Mouse (Mus musculus): ENCODE data around the gene Zbtb43. TPM values are rescaled to one million over a fixed set of nuclear protein-coding genes. Genes with fewer than 3 reads are reported as not detected.

The Zbtb43 gene
- total RNA-seq, 2 experiments from 2014 or later: 8.0 to 8.8 TPM

DNA sequence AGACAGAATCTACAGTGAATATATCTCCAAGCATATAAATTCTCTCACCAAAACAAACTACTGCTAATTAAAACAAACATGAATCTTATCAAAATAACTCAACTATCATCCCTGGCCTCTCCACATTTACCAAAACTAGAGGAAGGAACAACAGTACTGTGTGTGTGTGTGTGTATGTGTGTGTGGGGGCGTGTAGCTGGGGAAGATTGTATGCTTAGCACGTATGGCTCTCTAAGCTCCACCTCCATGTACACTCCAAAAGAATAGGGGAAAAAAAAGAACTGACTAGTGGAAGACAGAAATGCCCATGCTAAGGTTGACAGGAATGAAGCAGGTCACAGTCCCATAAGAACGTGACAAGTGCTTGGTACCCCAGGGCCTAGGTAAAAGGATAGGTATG, 13.0 kb downstream of the Zbtb43 start:
- no peak for ATAC-seq (replicated peaks; ENCODE audit: poor library complexity)

DNA sequence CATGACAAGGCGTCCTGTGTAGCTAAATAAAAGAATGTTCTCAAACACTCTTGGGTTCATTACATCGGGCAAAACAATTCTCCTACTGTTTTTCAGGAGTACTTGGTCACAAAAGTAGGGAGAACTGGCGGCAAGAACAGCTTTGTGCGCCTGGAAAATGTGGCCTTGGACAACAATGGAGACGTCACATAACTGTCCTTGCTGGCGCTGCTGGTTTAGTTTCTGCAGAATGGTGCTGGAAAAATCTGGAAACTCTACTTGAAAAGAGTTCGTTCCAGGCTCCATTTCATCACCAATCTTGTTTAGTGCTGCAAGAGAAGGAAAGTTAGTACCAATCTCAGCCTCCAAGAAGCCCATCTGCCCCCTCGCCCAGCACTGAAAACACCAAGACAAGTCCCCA, 13.5 kb downstream of the Zbtb43 start:
- no peak for ATAC-seq (replicated peaks; ENCODE audit: poor library complexity)

DNA sequence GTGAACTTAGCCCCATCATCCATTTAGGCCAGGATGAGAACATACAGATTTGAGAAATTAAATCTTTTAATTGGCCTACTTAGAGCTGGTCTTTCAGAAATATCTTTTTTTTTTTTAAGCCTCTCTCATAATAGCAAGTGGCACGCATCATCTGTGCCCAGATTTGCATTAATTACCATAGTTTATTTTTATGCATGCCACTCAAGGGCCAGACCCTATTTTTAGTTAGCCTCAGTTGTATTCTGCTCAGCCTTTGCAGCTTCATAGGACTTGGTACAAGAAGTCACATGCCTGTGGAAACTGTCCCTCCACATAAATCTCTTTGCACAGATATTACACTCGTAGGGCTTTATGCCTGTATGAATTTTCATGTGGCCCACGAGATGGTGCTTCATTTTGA, 14.9 kb downstream of the Zbtb43 start:
- ATAC-seq (replicated peaks; ENCODE audit: poor library complexity): no peak

DNA sequence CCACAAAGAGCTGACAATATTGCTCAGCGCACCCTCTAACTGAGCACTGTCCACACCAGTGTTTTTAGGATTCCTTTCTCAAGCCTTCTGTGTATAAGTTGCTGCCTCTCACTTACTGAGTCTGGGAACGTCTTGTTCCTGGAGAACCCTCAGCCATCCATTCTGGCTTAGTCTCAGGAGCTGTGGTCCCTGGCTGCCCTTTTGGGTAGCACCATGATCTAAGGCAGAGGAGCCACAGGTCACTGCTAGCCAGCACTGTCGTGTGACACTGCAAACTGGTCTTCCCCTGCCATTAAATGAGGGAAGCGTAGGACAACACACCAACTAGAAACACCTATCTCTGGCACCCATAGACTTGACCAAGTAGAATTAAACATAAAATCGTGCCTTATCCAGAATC, 15.6 kb downstream of the Zbtb43 start:
- ATAC-seq (replicated peaks; ENCODE audit: poor library complexity): no peak

DNA sequence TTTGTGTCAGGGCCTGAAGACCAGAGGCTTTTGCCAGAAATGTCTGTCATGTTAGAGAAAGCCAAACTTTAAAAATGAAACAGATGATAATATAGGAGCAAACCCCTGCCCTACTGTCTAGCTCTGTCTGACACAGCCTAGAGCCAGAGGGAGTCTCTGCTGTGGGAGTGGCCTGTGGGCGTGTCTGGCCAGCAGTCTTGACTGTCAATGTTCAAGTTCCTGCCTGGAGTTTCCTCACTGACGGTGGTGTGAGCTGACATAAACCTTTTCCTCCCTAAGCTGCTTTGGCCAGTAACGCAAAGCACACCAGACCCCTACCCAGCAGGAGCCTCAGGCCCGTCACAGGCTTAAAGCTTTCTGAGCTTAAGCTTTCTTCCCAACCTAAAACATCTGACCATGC, 16.2 kb downstream of the Zbtb43 start:
- peak; percentile 74; the same call in 1 of the 2 replicates for ATAC-seq (replicated peaks; ENCODE audit: poor library complexity)

DNA sequence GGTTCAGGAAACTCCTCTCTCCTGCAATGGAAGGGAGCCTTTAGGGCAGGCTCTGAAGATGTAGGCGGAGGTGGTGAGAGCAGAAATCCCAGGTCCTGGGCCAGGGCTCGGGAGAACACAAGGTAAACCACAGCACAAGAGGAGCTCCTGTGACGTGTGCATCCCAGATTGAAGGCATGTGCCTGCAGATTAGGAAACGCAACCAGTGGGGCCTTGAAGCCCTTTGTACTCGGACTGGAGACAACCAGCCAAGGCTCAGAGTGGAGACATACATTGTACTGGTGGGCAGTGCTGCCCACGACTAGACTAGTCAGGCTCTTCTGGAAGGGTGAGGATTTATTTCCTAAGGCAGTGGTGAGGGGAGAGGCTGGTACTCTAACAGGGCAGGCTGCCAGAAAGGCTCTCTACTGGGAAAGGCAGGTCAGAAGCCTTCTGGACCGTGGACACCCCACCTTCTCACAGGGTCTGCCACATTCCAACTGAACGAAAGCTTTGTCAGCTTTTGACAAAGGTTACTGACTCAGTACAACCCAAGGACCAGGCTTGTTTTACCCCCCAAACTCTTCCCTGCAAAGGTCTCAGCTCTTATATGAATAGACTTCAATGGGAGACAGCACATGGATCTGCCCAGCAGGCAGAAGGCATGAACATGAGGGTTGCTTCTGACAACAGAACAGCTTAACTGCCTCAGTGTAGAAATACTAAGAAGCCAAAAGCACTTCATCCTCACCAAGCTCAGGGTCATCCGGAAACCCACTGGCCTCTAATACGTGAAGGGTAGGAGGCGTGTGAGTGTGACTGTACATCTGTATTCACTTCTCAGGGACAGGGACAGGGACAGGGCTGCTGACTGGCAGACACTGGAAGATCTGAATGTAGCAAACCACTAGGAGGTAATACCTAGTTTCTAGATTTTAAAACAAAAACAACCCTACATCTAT, 17.1 kb downstream of the Zbtb43 start:
- ATAC-seq (replicated peaks; ENCODE audit: poor library complexity): no peak

DNA sequence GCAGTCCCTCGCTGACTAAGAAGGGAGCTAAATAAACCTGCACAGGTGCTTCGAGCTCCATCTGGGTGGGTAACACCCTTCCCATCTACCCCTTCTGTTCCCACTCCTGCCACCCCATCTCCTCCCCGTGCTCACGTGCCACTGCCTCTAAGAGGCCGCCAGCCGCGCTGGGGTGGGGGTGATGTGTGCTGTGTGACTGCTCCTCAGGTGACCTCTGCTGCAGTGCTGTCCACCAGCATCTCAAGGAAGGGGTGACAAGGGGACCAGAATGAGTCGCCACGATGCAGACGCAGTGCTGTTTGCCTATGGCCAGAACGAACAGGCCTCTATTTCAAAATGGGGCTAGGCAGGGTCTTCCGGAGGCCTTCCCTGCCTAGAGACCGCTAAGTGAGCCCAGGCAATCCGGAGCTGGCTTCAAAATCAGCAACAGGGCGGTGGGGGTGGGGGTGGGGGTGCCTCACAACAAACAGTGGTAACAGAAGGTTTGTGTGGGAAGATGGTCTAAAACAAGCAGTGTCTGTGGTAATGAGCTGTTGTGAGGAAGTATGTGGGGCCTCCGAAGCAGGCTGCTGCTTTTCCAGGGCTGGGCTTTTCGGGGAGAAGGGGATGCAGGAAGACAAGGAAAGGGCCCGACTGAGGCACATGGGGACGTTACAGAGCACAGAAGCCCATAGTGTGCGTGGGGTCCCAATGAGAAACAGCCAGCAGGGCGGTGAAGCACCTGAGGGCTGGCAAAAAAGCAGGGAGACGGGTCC, 19.1 kb downstream of the Zbtb43 start:
- ATAC-seq (replicated peaks; ENCODE audit: poor library complexity): no peak

DNA sequence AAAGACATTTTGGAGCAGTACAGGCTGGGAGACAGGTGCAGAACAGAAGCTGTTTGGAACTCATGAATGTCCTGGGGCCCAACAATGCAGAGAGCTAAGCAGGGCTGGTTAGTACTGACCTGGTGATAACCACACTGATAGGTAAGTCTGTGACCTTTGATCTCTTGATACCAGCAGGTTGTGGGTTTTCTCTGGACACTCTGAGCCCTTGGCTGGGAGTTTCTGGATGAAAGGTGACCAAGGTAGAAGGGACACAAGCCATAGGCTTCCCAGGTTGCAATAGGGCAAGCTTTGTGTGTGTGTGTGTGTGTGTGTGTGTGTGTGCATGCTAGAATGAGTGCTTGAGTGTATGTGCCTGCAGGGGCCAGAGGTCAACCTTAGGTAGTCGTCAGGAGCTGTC, 21.6 kb downstream of the Zbtb43 start:
- no peak for ATAC-seq (replicated peaks; ENCODE audit: poor library complexity)

DNA sequence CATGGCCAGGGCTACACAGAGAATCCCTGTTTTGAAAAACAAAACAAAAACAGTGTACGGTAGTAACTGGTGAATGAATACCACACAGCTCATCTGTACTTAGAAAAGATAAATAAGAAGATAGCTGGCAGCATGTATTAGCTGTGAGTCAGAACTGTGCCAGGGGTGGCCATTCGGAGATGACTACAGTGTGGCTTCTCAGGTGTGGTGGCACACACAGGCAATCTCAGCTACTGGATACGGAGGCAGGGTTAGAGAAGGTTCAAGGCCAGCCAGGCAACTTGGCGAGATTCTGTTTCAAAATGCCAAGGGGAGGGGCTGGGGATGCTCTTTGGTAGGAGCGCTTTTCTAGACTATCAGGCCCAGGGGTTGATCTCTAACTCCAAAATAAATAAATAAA, 22.6 kb downstream of the Zbtb43 start:
- ATAC-seq (replicated peaks; ENCODE audit: poor library complexity): no peak

DNA sequence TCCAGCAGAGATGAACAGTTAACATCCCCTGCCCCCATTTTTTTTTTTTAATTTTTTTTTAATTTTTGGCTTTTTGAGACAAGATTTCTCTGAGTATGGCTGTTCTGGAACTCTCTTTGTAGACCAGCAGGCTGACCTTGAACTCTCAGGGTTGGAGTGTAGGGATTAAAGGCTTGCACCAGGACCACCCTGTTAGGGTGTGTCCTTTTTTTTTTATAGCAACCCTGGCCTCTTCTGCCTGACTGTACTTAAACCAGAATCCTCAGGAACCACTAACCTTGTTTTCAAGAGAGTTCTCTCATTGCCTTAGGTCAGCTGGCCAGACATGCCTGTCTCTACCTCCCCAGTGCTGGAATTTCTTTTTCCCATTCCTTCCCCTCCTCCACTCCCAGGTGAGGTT, 23.5 kb downstream of the Zbtb43 start:
- ATAC-seq (replicated peaks; ENCODE audit: poor library complexity): no peak

DNA sequence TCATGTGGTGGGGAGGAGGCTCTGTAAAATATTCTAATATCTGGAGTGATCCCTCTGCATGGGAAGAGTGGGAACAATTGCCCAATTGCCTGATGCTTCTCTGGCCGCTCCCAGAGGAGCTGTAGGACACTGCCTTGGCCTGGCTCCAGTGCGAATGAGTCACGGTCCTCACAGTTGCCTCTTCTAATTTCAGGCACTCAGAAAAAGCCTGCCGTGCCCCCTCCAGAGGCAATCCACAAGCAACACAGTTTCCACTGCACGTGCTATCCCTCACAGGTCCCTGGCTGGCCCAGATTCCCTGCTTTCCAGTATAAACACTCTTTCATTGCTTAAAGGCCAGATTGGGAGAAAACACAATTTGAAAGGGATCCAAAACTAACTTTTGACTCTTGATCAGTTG, 24.0 kb downstream of the Zbtb43 start:
- no peak for ATAC-seq (replicated peaks; ENCODE audit: poor library complexity)

DNA sequence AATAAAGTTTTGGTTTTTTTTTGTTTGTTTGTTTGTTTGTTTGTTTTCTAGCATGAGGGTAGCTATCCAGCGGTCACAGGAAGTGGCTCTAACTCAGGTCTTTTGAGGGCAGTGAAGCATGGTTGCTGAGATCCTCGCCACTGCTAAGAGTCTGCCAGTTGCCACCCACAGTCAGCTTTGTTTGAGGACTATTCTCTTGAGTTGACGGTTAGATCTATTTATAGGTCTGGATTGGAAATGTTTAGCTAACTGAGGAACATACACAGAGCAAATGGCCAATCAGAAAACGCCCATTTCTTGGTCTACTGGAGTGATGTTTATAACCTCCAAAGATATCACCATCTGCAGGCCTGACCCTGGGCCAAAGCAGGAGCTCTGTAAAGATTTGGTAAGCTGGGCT, 25.7 kb downstream of the Zbtb43 start:
- no peak for ATAC-seq (replicated peaks; ENCODE audit: poor library complexity)

DNA sequence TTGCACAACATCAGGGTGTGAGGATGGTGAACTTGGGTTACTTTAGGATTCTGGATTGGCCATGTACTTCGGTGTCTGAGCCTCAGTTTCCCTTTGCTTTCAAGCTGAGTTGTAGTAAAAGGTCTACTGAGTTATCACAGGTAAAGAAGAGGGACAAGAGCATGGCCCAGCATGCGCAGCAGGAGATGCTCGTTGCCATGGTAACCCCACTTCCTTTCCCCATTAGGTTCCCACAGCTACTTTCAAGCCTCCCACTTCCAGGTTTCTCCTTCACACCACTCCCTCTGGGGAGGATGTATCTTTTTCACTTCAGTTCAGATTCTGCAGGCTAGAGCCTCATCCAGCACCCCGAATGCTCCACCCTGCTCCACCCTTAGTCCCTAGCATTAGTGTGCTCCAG, 27.5 kb downstream of the Zbtb43 start:
- no peak for ATAC-seq (replicated peaks; ENCODE audit: poor library complexity)

DNA sequence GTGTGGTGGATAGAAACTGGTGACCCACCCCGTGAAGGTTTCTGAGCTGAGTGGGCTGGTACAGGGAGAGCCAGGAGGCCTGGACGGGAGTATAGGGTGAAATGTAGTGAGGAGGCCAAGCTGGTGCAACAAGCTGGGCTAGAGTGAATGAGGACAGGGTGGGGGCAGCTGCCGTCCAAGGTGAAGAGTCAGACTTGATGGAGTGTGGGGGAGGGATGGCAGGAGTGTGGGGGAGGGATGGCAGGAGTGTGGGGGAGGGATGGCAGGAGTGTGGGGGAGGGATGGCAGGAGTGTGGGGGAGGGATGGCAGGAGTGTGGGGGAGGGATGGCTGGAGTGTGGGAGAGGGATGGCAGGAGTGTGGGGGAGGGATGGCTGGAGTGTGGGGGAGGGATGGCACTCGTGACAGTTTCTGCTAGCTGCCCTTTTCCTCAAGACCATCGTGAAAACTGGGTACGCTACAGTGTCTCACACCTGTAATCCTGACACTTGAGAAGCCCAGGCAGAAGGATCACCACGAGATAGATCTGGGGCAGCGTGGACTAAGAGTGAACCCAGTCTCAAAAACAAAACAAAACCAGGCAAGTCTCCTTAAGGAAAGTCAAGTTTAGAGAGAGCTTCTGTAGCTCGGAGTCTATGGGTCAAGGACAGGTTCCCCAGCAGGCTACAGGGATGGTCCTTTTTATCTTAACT, 28.2 kb downstream of the Zbtb43 start:
- ATAC-seq (replicated peaks; ENCODE audit: poor library complexity): no peak

DNA sequence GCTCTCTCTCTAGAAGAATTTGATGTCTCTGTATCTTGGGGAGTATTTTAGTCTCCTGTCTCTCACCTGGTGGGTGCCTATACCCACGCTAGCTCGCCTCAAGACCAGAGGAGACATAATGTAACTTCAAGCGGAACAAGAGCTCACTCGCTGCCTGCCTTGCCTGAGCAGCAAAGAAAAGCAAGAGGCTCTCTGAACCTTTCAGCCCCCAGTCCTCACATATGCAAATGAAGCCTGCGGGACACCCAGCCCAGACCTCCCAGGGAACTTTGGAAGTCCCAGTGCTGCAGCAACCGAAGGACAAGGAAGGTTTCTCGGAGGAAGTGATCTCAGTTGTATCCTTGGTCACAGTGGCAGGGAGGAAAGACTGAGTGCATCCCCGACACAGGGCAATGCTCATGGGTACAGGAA, 28.9 kb downstream of the Zbtb43 start:
- no peak for ATAC-seq (replicated peaks; ENCODE audit: poor library complexity)

DNA sequence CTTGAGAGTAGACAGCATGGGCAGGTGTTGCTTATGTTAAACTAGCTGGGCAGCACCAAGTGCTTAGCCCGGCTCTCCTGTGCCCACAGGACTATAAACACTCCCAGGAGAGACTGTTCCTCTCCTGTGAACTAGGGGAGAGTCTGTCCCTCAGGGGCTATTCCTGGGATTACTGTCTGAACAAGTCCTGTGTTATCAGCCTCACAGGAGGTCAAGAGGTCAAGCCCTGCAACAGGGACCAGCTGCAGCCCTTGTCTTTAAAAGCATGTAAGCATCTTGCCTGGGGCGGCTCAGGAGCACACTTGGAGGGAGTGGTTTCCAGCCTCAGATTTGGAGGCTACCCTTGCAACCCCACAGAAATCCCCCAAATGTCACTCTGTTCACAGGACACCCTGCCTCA, 30.0 kb downstream of the Zbtb43 start:
- no peak for ATAC-seq (replicated peaks; ENCODE audit: poor library complexity)

DNA sequence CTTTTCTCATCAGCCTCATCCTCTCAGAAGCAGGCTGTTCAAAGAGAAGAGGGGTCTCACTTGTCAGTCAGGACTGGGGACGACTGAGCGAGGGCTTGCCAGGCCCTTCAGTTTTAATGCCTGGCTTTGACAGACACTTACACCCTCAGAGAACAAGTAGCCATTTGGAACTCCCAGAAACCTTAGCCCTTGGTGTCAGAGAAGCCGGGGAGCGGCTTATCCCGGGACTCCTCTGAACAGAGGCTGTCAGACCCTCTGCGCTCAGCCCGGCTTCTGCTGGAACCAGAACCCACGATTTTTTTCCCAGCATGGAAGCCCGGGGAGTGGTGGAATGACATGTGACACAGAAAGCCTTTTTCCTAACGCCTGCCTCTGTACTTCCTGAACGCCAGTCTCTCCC, 31.2 kb downstream of the Zbtb43 start:
- ATAC-seq (replicated peaks; ENCODE audit: poor library complexity): no peak

DNA sequence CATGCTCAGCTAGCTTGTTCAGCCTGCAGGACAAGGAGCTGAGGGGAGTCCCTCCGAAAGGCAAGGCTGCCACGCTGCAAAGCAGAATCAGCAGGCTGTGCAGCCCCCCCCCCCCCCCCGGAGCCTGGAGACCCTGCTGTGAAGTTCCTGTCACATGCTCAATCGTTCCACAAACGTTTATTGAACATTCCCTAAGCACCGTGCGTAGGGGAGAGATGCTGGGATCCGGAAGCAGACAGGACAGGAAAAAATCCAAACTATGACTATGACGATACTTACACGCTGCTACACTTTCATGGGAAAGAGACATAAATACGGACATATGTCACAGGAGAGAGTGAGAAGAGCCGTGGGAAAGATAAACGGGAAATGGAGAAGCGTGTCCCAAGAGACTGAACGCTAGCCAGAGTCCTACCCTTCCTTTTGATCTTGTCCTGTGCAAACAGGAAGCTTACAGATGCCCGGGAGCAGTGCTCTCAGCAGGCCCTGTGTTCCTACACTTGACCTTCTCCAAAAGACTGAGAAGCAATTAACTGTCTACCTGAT, 32.3 kb downstream of the Zbtb43 start:
- no peak for ATAC-seq (replicated peaks; ENCODE audit: poor library complexity)

DNA sequence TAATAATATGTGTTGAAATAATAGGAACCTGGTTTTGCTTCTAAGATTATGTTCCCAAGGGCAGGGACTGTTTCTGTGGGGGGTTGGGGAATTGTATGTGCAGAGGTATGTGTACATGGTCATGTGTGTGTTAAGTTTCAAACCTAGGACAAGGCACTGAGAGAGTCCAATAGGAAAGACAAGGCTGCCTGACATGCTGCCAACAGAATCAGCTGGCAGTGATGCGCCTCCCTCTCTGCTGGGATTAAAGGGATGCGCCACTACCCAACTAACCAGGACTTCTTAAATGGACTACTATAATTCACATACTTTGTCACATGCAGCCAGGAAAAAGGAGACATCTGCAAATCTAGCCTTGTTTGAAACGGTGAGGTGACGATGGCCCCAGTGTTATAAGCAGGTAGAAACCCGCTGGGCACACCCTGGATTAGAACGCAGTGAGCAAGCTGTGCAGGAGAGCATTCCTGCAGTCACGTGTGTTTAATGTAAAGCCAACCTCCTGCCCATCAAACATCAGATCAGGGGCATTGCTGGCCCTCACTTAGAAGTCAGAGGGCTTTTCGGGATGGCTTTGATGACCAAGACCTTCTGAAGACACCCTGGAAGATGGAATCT, 33.2 kb downstream of the Zbtb43 start:
- no peak for ATAC-seq (replicated peaks; ENCODE audit: poor library complexity)

DNA sequence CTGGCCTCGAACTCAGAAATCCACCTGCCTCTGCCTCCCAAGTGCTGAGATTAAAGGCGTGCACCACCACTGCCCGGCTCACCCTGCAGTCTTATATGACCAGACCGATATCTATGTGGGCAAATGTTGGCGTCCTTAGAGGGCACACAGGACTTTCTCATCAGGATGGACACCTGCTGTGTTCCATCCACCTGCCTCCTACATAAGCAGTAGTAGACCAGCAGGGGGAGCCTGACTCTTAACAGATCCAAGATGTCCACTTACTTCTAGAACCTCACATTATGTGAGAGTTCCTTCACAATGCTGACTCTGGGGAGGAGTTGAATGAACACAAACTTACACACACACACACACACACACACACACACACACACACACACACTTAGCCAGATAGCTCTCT, 35.5 kb downstream of the Zbtb43 start:
- peak; percentile 49 for ATAC-seq (replicated peaks; ENCODE audit: poor library complexity)
